Mouse (Mus musculus) 3T3-L1 (cell line): Measurements from ENCODE around the gene Bahd1.

Source experiments
- DNase-seq: peaks from one replicate; pipeline ENCODE4 v3.0.0-alpha.2; 2015; ENCODE audit warnings: low read depth, low spot score

Gene Bahd1

GRCm38 (mm10) chr2:118899981-118900825, at the start of gene Bahd1:
Gene Bahd1, plus strand, starts transcription at chr2:118900377.
- peak; percentile 39 for DNase-seq

- DNase-seq, result no peak
These were observed 48.4 kb upstream of the Bahd1 start for GRCm38 (mm10) chr2:118851756-118852155.

- DNase-seq, result peak; percentile 99
These were observed 38.5 kb upstream of the Bahd1 start, which contains the start of gene Ivd for GRCm38 (mm10) chr2:118861454-118862339. Gene Ivd, plus strand, starts transcription at chr2:118861954.

DNA sequence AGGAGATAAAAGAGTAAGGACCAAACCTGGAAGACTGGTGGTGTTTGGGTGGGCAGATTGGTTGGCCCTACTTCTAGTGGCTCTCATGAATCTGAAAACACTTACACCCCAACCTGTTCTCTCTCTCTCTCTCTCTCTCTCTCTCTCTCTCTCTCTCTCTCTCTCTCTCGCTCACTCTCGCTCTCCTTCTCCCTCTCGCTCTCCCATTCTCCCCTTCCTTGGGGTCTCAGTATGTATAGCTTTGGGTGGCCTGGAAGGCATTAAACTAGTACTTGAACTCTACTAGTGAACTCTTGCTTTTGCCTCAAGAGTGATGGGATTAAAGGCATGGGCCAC, 37.9 kb upstream of the Bahd1 start:
- DNase-seq, result no peak

DNA sequence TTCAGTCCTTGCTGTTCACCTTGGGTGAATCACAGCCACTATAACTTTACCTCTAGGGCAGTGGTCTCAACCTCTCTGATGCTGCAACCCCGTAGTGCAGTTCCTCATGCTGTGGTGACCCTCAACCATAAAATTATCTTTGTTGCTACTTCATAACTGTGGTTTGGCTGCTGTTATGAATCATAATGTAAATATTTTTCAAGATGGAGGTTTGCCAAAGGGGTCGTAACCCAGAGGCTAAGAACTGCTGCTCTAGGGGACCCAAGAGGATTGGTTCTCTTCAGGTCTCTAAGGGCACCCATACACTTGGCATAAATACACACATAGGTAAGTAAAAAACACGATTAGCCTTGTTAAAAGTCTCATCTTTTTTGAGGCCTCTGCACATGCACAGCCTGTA, 29.6 kb upstream of the Bahd1 start:
- DNase-seq, result peak; percentile 82

GRCm38 (mm10) chr2:118871032-118871431, 29.1 kb upstream of the Bahd1 start:
- peak; percentile 68 for DNase-seq

GRCm38 (mm10) chr2:118873018-118873417, 27.2 kb upstream of the Bahd1 start:
- no peak for DNase-seq

- DNase-seq, result no peak
These were observed 26.2 kb upstream of the Bahd1 start for GRCm38 (mm10) chr2:118873890-118874430.

GRCm38 (mm10) chr2:118875316-118875715, 24.9 kb upstream of the Bahd1 start:
- no peak for DNase-seq

- DNase-seq, result peak; percentile 58
These were observed 23.7 kb upstream of the Bahd1 start for GRCm38 (mm10) chr2:118876453-118876852.

GRCm38 (mm10) chr2:118881019-118881418, 19.2 kb upstream of the Bahd1 start:
- no peak for DNase-seq

- DNase-seq, result no peak
These were observed 18.2 kb upstream of the Bahd1 start for GRCm38 (mm10) chr2:118881956-118882355.

- DNase-seq, result peak; percentile 87
These were observed 17.1 kb upstream of the Bahd1 start for GRCm38 (mm10) chr2:118882840-118883679.

GRCm38 (mm10) chr2:118887440-118887839, 12.7 kb upstream of the Bahd1 start:
- no peak for DNase-seq

- no peak for DNase-seq
These were observed 12.2 kb upstream of the Bahd1 start for GRCm38 (mm10) chr2:118887845-118888548.

GRCm38 (mm10) chr2:118891173-118891572, 9.0 kb upstream of the Bahd1 start:
- DNase-seq, result no peak

DNA sequence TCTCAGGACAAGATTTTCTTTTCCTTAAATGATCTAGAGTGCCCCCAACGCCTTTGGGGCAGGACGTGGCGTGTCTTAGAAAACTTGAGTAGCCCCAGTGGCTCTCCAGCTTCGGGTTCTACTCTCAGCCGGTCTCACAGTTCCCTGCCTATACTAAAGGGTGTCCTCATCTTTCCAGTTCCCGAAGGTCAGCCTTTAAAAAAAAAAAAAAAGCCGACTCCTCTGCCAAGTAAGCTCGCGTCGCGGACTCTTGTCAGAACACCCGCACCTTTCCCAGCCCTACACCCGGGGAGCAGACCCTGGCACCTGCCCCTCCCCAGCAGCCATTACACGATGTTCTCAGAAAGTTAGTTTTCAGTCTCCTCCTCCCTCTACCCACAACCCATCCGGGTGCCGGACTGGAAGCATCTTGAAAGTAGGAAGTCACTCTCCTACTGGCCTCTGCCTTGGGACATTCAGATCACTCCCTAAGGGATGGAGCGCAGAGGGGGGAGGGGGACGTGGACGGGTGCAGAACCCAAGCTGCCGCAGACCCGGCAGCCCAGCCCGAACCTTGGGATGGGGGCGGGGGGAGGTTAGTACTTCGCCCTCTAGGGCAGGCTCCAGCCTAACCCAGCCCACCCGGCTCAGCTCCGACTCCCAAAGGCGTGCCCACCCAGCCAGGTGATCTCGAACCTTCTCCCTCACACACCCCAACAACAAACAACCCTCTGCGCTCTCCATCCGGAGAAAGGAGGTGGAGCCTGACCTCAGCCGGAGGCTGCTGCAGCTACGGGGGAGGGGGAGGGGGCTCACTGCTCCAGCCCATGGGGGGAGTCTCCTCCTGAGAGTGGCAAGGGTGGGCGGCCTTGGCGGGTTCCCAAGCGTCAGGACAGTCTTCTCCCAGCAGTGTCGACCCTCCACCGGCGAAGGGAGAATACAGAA, 3.9 kb upstream of the Bahd1 start:
- no peak for DNase-seq

- DNase-seq, result no peak
These were observed 3.3 kb upstream of the Bahd1 start for GRCm38 (mm10) chr2:118896914-118897291.

GRCm38 (mm10) chr2:118897392-118897791, 2.8 kb upstream of the Bahd1 start:
- DNase-seq, result no peak

- no peak for DNase-seq
These were observed 2.4 kb upstream of the Bahd1 start for GRCm38 (mm10) chr2:118897808-118898207.
